Mouse (Mus musculus) heart, embryonic 11.5 days (tissue): ENCODE data around the gene Ptdss2. TPM values are rescaled to one million over a fixed set of nuclear protein-coding genes. Genes with fewer than 3 reads are reported as not detected.
A peak's percentile ranks its signal among the peaks of the same experiment; 100 is the strongest.

Experiments
- ATAC-seq: fragments of 200-750 bp; cut with Nextera tagmentation; replicated peaks from 2 replicates; pipeline ENCODE4 v1.8.0; 2017; ENCODE audit warnings: moderate library complexity; ENCODE audit not compliant: insufficient number of reproducible peaks, low FRiP score, low TSS enrichment
- H3K27ac ChIP-seq: fragments of 300-500 bp; sonication (generic); 2 replicates; pipeline ENCODE4 v1.5.1; 2014; ENCODE audit warnings: mild to moderate bottlenecking, low read depth, low read length
- H3K27me3 ChIP-seq: fragments of 300-500 bp; sonication (generic); 2 replicates; pipeline ENCODE4 v1.6.1; 2014; ENCODE audit warnings: mild to moderate bottlenecking, low read length, mixed read lengths; ENCODE audit not compliant: control insufficient read depth, insufficient read depth
- H3K36me3 ChIP-seq: fragments of 300-500 bp; sonication (generic); 2 replicates; pipeline ENCODE4 v1.6.1; 2014; ENCODE audit warnings: mild to moderate bottlenecking, low read length, moderate library complexity, mixed read lengths; ENCODE audit not compliant: control insufficient read depth, insufficient read depth
- H3K4me1 ChIP-seq: fragments of 300-500 bp; sonication (generic); 2 replicates; pipeline ENCODE4 v1.6.1; 2014; ENCODE audit warnings: low read length; ENCODE audit not compliant: control insufficient read depth, insufficient read depth
- H3K4me2 ChIP-seq: fragments of 300-500 bp; sonication (generic); 2 replicates; pipeline ENCODE4 v1.6.1; 2014; ENCODE audit warnings: mild to moderate bottlenecking, moderate library complexity
- H3K4me3 ChIP-seq: fragments of 300-500 bp; sonication (generic); 2 replicates; pipeline ENCODE4 v1.5.1; 2014; ENCODE audit warnings: low read depth, low read length
- H3K9ac ChIP-seq: fragments of 300-500 bp; sonication (generic); 2 replicates; pipeline ENCODE4 v1.6.1; 2014; ENCODE audit warnings: mild to moderate bottlenecking, low read depth, low read length, moderate library complexity
- H3K9me3 ChIP-seq: fragments of 300-500 bp; sonication (generic); replicated peaks from 2 replicates; pipeline ENCODE4 v1.6.1; 2016; ENCODE audit warnings: low read length; ENCODE audit not compliant: control insufficient read depth
- WGBS: fragments of 180-500 bp; shearing (Covaris S2); extraction: QIAGEN DNeasy Blood & Tissue Kit; methylation state at CpG from one replicate; pipeline ENCODE4 v1.1.7; 2014; ENCODE audit not compliant: insufficient replicate concordance; 5-methylcytosine and 5-hydroxymethylcytosine counted together
- polyA plus RNA-seq: library from polyadenylated mRNA; unstranded; fragments of >200 nt; fragmentation: Nextera tagmentation; extraction: Ambion mirVana; gene quantifications from 2 replicates; pipeline ENCODE4 v1.2.1, GENCODE M21; 2014

Gene Ptdss2
- polyA plus RNA-seq, 1 experiment from 2014 or later = 65.0 TPM

- no peaks in the 10 kb centered on the region for H3K36me3 ChIP-seq
- H3K4me2 ChIP-seq = peak overlapping the region; percentile 60
- no peak overlapping the region for H3K27ac ChIP-seq
- H3K27me3 ChIP-seq = peaks cover 59% of the 10 kb centered on the region
- WGBS = 7% methylated on average over 37 of the region's 37 CpGs
- peak; percentile 84 for ATAC-seq
- H3K9me3 ChIP-seq = no peaks in the 10 kb centered on the region
- peak overlapping the region; percentile 28 for H3K4me3 ChIP-seq
- H3K4me1 ChIP-seq = peaks cover 10% of the 10 kb centered on the region
- peak overlapping the region; percentile 29; the same call in 1 of the 2 replicates for H3K9ac ChIP-seq
Measured at GRCm38 (mm10) chr7:141092051-141092735, 30.0 kb upstream of the Ptdss2 start.

GRCm38 (mm10) chr7:141093950-141094349, 28.2 kb upstream of the Ptdss2 start:
- Histone ChIP-seq H3K4me2 (no peak overlapping the region), H3K27ac (no peak overlapping the region), H3K4me1 (peaks cover 7% of the 10 kb centered on the region; the same call in 1 of the 2 replicates), H3K27me3 (peaks cover 53% of the 10 kb centered on the region), H3K9ac (no peak overlapping the region), H3K9me3 (no peaks in the 10 kb centered on the region), H3K36me3 (no peaks in the 10 kb centered on the region), H3K4me3 (no peak overlapping the region)
- 81% methylated on average over 6 of the region's 6 CpGs for WGBS
- no peak for ATAC-seq

- WGBS = 73% methylated on average over 15 of the region's 15 CpGs
- Histone ChIP-seq H3K9ac (no peak overlapping the region), H3K4me2 (no peak overlapping the region)
Measured at GRCm38 (mm10) chr7:141094487-141095205, 27.5 kb upstream of the Ptdss2 start.

GRCm38 (mm10) chr7:141096021-141096420, 26.2 kb upstream of the Ptdss2 start:
- Histone ChIP-seq H3K9ac (no peak overlapping the region), H3K9me3 (no peaks in the 10 kb centered on the region), H3K4me1 (peaks cover 9% of the 10 kb centered on the region; the same call in 1 of the 2 replicates), H3K27ac (no peak overlapping the region), H3K4me2 (peak overlapping the region; percentile 41), H3K4me3 (no peak overlapping the region), H3K36me3 (no peaks in the 10 kb centered on the region), H3K27me3 (peaks cover 53% of the 10 kb centered on the region)
- no peak for ATAC-seq
- whole genome bisulfite sequencing = 69% methylated on average over 6 of the region's 6 CpGs

More at GRCm38 (mm10) chr7:141094487-141095205, 27.5 kb upstream of the Ptdss2 start:
- Histone ChIP-seq H3K27ac (no peak overlapping the region), H3K4me3 (no peak overlapping the region), H3K27me3 (peaks cover 53% of the 10 kb centered on the region), H3K36me3 (no peaks in the 10 kb centered on the region), H3K9me3 (no peaks in the 10 kb centered on the region), H3K4me1 (peaks cover 7% of the 10 kb centered on the region; the same call in 1 of the 2 replicates)
- no peak for ATAC-seq

- Histone ChIP-seq H3K4me3 (no peak overlapping the region; the same call in 1 of the 2 replicates), H3K4me2 (peak overlapping the region; percentile 41), H3K9me3 (no peaks in the 10 kb centered on the region), H3K36me3 (no peaks in the 10 kb centered on the region), H3K9ac (no peak overlapping the region), H3K27me3 (peaks cover 53% of the 10 kb centered on the region), H3K4me1 (peaks cover 9% of the 10 kb centered on the region; the same call in 1 of the 2 replicates), H3K27ac (no peak overlapping the region)
- no peak for ATAC-seq
- WGBS = 22% methylated on average over 6 of the region's 6 CpGs
Measured at GRCm38 (mm10) chr7:141096649-141097056, 25.5 kb upstream of the Ptdss2 start.

- H3K27ac ChIP-seq = no peak overlapping the region
- H3K9ac ChIP-seq = no peak overlapping the region
- peaks cover 58% of the 10 kb centered on the region for H3K27me3 ChIP-seq
- H3K4me1 ChIP-seq = peaks cover 9% of the 10 kb centered on the region; the same call in 1 of the 2 replicates
- no peaks in the 10 kb centered on the region for H3K36me3 ChIP-seq
- 81% methylated on average over 5 of the region's 5 CpGs for WGBS
- no peak overlapping the region for H3K4me3 ChIP-seq
- no peak overlapping the region for H3K4me2 ChIP-seq
- H3K9me3 ChIP-seq = no peaks in the 10 kb centered on the region
- no peak for ATAC-seq
Measured at GRCm38 (mm10) chr7:141097177-141097576, 25.0 kb upstream of the Ptdss2 start.

GRCm38 (mm10) chr7:141099911-141100691, 22.1 kb upstream of the Ptdss2 start, which contains the start of gene Sigirr:
Gene Sigirr, minus strand, starts transcription at chr7:141100572.
- H3K4me3 ChIP-seq = peak within 1 kb of the TSS; percentile 51
- H3K4me2 ChIP-seq = peak within 1 kb of the TSS; percentile 89
- H3K27me3 ChIP-seq = peaks cover 54% of the 10 kb centered on the region
- WGBS = 2% methylated on average over 56 of the region's 56 CpGs
- peaks cover 7% of the 10 kb centered on the region; the same call in 1 of the 2 replicates for H3K4me1 ChIP-seq
- ATAC-seq = no peak
- H3K27ac ChIP-seq = no peak within 1 kb of the TSS
- no peaks in the 10 kb centered on the region for H3K9me3 ChIP-seq
- H3K36me3 ChIP-seq = no peaks in the 10 kb centered on the region
- peak within 1 kb of the TSS; percentile 66 for H3K9ac ChIP-seq

GRCm38 (mm10) chr7:141103161-141103560, 19.0 kb upstream of the Ptdss2 start:
- WGBS = 55% methylated on average over 3 of the region's 3 CpGs
- ATAC-seq = no peak
- no peak overlapping the region for H3K9ac ChIP-seq
- H3K4me1 ChIP-seq = peaks cover 2% of the 10 kb centered on the region; the same call in 1 of the 2 replicates
- H3K27me3 ChIP-seq = peaks cover 44% of the 10 kb centered on the region
- no peaks in the 10 kb centered on the region for H3K9me3 ChIP-seq
- no peak overlapping the region for H3K27ac ChIP-seq
- no peak overlapping the region for H3K4me3 ChIP-seq
- H3K4me2 ChIP-seq = no peak overlapping the region
- H3K36me3 ChIP-seq = no peaks in the 10 kb centered on the region
